Mouse (Mus musculus): ENCODE measurements around the gene Ube2z. TPM values are rescaled to one million over a fixed set of nuclear protein-coding genes. Genes with fewer than 3 reads are reported as not detected.

The Ube2z gene
- total and polyA plus RNA-seq, 2 experiments from 2014 or later = 35.4 to 56.2 TPM

- DNase-seq (no peak), ATAC-seq (no peak)
- Histone ChIP-seq H3K27ac (ENCODE audit: low read depth, low read length) (no peak overlapping the region), H3K27me3 (ENCODE audit: insufficient read depth, low read length) (no peaks in the 10 kb centered on the region), H3K4me1 (ENCODE audit: insufficient read depth) (peaks cover 8% of the 10 kb centered on the region; the same call in 1 of the 2 replicates), H3K4me3 (ENCODE audit: low read depth, low read length) (no peak overlapping the region), H3K36me3 (ENCODE audit: insufficient read depth) (no peaks in the 10 kb centered on the region), H3K9ac (no peak overlapping the region), H3K4me2 (ENCODE audit: low read depth) (no peak overlapping the region), H3K9me3 (ENCODE audit: low read length) (no peaks in the 10 kb centered on the region)
- no peak for TF ChIP-seq CTCF (IDR thresholded peaks at IDR 0.05; ENCODE audit: low read depth)
- 90% methylated on average over 3 of the region's 3 CpGs for WGBS
Measured at GRCm38 (mm10) chr11:96030571-96030970, 34.6 kb downstream of the Ube2z start.

- ATAC-seq (no peak), DNase-seq (no peak)
- Histone ChIP-seq H3K4me3 (ENCODE audit: low read depth, low read length) (no peak overlapping the region), H3K9ac (no peak overlapping the region), H3K4me2 (ENCODE audit: low read depth) (no peak overlapping the region), H3K36me3 (ENCODE audit: insufficient read depth) (no peaks in the 10 kb centered on the region), H3K27ac (ENCODE audit: low read depth, low read length) (no peak overlapping the region), H3K9me3 (ENCODE audit: low read length) (no peaks in the 10 kb centered on the region), H3K27me3 (ENCODE audit: insufficient read depth, low read length) (no peaks in the 10 kb centered on the region), H3K4me1 (ENCODE audit: insufficient read depth) (no peaks in the 10 kb centered on the region)
- no peak for TF ChIP-seq CTCF (IDR thresholded peaks at IDR 0.05; ENCODE audit: low read depth)
- 66% methylated on average over 5 of the region's 5 CpGs for WGBS
Measured at GRCm38 (mm10) chr11:96028130-96028529, 37.1 kb downstream of the Ube2z start.

GRCm38 (mm10) chr11:96020622-96021021, 44.6 kb downstream of the Ube2z start:
- DNase-seq (no peak), ATAC-seq (no peak)
- Histone ChIP-seq H3K4me2 (ENCODE audit: low read depth) (no peak overlapping the region), H3K9ac (no peak overlapping the region), H3K4me1 (ENCODE audit: insufficient read depth) (no peaks in the 10 kb centered on the region), H3K9me3 (ENCODE audit: low read length) (no peaks in the 10 kb centered on the region), H3K4me3 (ENCODE audit: low read depth, low read length) (no peak overlapping the region), H3K27me3 (ENCODE audit: insufficient read depth, low read length) (no peaks in the 10 kb centered on the region), H3K36me3 (ENCODE audit: insufficient read depth) (no peaks in the 10 kb centered on the region), H3K27ac (ENCODE audit: low read depth, low read length) (no peak overlapping the region)
- TF ChIP-seq CTCF (IDR thresholded peaks at IDR 0.05; ENCODE audit: low read depth) = no peak
- WGBS = 63% methylated on average over 4 of the region's 4 CpGs

GRCm38 (mm10) chr11:96017941-96018351, 47.2 kb downstream of the Ube2z start:
- Histone ChIP-seq H3K4me3 (ENCODE audit: low read depth, low read length) (no peak overlapping the region), H3K36me3 (ENCODE audit: insufficient read depth) (no peaks in the 10 kb centered on the region), H3K9ac (no peak overlapping the region), H3K4me2 (ENCODE audit: low read depth) (no peak overlapping the region), H3K9me3 (ENCODE audit: low read length) (no peaks in the 10 kb centered on the region), H3K27ac (ENCODE audit: low read depth, low read length) (no peak overlapping the region), H3K27me3 (ENCODE audit: insufficient read depth, low read length) (no peaks in the 10 kb centered on the region; the same call in 1 of the 2 replicates), H3K4me1 (ENCODE audit: insufficient read depth) (no peaks in the 10 kb centered on the region)
- DNase-seq = no peak
- no peak for ATAC-seq
- TF ChIP-seq CTCF (IDR thresholded peaks at IDR 0.05; ENCODE audit: low read depth) = no peak
- WGBS = 10% methylated on average over 9 of the region's 9 CpGs

- DNase-seq (no peak), ATAC-seq (no peak)
- Histone ChIP-seq H3K4me2 (ENCODE audit: low read depth) (no peak overlapping the region), H3K9ac (no peak overlapping the region), H3K4me1 (ENCODE audit: insufficient read depth) (no peaks in the 10 kb centered on the region), H3K27me3 (ENCODE audit: insufficient read depth, low read length) (peaks cover 17% of the 10 kb centered on the region), H3K27ac (ENCODE audit: low read depth, low read length) (no peak overlapping the region), H3K9me3 (ENCODE audit: low read length) (no peaks in the 10 kb centered on the region), H3K36me3 (ENCODE audit: insufficient read depth) (no peaks in the 10 kb centered on the region), H3K4me3 (ENCODE audit: low read depth, low read length) (no peak overlapping the region)
- 49% methylated on average over 5 of the region's 5 CpGs for WGBS
- TF ChIP-seq CTCF (IDR thresholded peaks at IDR 0.05; ENCODE audit: low read depth) = no peak
Measured at GRCm38 (mm10) chr11:96015421-96015820, 49.8 kb downstream of the Ube2z start.

GRCm38 (mm10) chr11:96011982-96012381, 53.2 kb downstream of the Ube2z start:
- DNase-seq (no peak), ATAC-seq (no peak)
- Histone ChIP-seq H3K36me3 (ENCODE audit: insufficient read depth) (no peaks in the 10 kb centered on the region), H3K4me2 (ENCODE audit: low read depth) (no peak overlapping the region), H3K9ac (no peak overlapping the region), H3K27ac (ENCODE audit: low read depth, low read length) (no peak overlapping the region), H3K4me3 (ENCODE audit: low read depth, low read length) (no peak overlapping the region), H3K4me1 (ENCODE audit: insufficient read depth) (no peaks in the 10 kb centered on the region), H3K27me3 (ENCODE audit: insufficient read depth, low read length) (peaks cover 21% of the 10 kb centered on the region), H3K9me3 (ENCODE audit: low read length) (no peaks in the 10 kb centered on the region)
- no peak for TF ChIP-seq CTCF (IDR thresholded peaks at IDR 0.05; ENCODE audit: low read depth)
- 8% methylated on average over 3 of the region's 8 CpGs for WGBS

GRCm38 (mm10) chr11:96008827-96009226, 56.4 kb downstream of the Ube2z start:
- Histone ChIP-seq H3K9me3 (ENCODE audit: low read length) (no peaks in the 10 kb centered on the region), H3K27me3 (ENCODE audit: insufficient read depth, low read length) (peaks cover 25% of the 10 kb centered on the region), H3K4me2 (ENCODE audit: low read depth) (no peak overlapping the region), H3K4me1 (ENCODE audit: insufficient read depth) (peaks cover 3% of the 10 kb centered on the region; the same call in 1 of the 2 replicates), H3K9ac (no peak overlapping the region), H3K4me3 (ENCODE audit: low read depth, low read length) (no peak overlapping the region), H3K27ac (ENCODE audit: low read depth, low read length) (no peak overlapping the region), H3K36me3 (ENCODE audit: insufficient read depth) (no peaks in the 10 kb centered on the region)
- 8% methylated on average over 1 of the region's 1 CpGs for WGBS
- no peak for TF ChIP-seq CTCF (IDR thresholded peaks at IDR 0.05; ENCODE audit: low read depth)
- DNase-seq = no peak
- no peak for ATAC-seq
